Mouse (Mus musculus): ENCODE measurements around the gene Wbp11.

- TF ChIP-seq CTCF (IDR thresholded peaks at IDR 0.05; ENCODE audit: borderline replicate concordance, control insufficient read depth, extremely low read depth, insufficient read depth, low read length, poor library complexity) (peak; percentile 47; the same call in 1 of the 2 replicates), POLR2A (IDR thresholded peaks at IDR 0.05; ENCODE audit: control insufficient read depth, extremely low read depth, insufficient read depth, low read length, poor library complexity) (peak; percentile 80)
Observed at GRCm38 (mm10) chr6:136808014-136808417, 20.0 kb downstream of the Wbp11 start, which contains the start of gene H2afj.
